Mouse (Mus musculus): Measurements from ENCODE around the gene Iffo2. TPM values are rescaled to one million over a fixed set of nuclear protein-coding genes. Genes with fewer than 3 reads are reported as not detected.
A peak's percentile ranks its signal among the peaks of the same experiment; 100 is the strongest.

The Iffo2 gene
- polyA plus RNA-seq, 1 experiment from 2014 or later: 4.3 TPM

GRCm38 (mm10) chr4:139575673-139576003 is 45.3 kb downstream of the Iffo2 start:
- Histone ChIP-seq H3K27ac (peak overlapping the region; percentile 82), H3K4me2 (peak overlapping the region; percentile 92), H3K27me3 (replicated peaks) (no peaks in the 10 kb centered on the region), H3K4me1 (peaks cover 42% of the 10 kb centered on the region), H3K9ac (peak overlapping the region; percentile 90), H3K4me3 (peak overlapping the region; percentile 67), H3K9me3 (no peaks in the 10 kb centered on the region), H3K36me3 (replicated peaks) (no peaks in the 10 kb centered on the region)
- ATAC-seq (replicated peaks): no peak
- WGBS: 9% methylated on average over 14 of the region's 14 CpGs

GRCm38 (mm10) chr4:139576251-139576880 is 46.0 kb downstream of the Iffo2 start:
- no peaks in the 10 kb centered on the region for H3K36me3 ChIP-seq (replicated peaks)
- H3K4me2 ChIP-seq: peak overlapping the region; percentile 92
- H3K4me3 ChIP-seq: peak overlapping the region; percentile 67
- H3K27me3 ChIP-seq (replicated peaks): no peaks in the 10 kb centered on the region
- 52% methylated on average over 14 of the region's 14 CpGs for WGBS
- peaks cover 49% of the 10 kb centered on the region for H3K4me1 ChIP-seq
- H3K9ac ChIP-seq: peak overlapping the region; percentile 90
- H3K9me3 ChIP-seq: no peaks in the 10 kb centered on the region
- H3K27ac ChIP-seq: no peak overlapping the region
- no peak for ATAC-seq (replicated peaks)

GRCm38 (mm10) chr4:139577006-139577405 is 46.7 kb downstream of the Iffo2 start:
- Histone ChIP-seq H3K27me3 (replicated peaks) (no peaks in the 10 kb centered on the region), H3K9ac (peak overlapping the region; percentile 90), H3K27ac (no peak overlapping the region), H3K4me1 (peaks cover 54% of the 10 kb centered on the region), H3K4me2 (peak overlapping the region; percentile 92), H3K9me3 (no peaks in the 10 kb centered on the region), H3K4me3 (peak overlapping the region; percentile 67), H3K36me3 (replicated peaks) (no peaks in the 10 kb centered on the region)
- ATAC-seq (replicated peaks): no peak
- 83% methylated on average over 7 of the region's 7 CpGs for WGBS

- no peaks in the 10 kb centered on the region for H3K36me3 ChIP-seq (replicated peaks)
- H3K9ac ChIP-seq: no peak overlapping the region
- H3K27me3 ChIP-seq (replicated peaks): no peaks in the 10 kb centered on the region
- WGBS: 92% methylated on average over 8 of the region's 8 CpGs
- no peak overlapping the region for H3K4me3 ChIP-seq
- H3K4me1 ChIP-seq: peaks cover 59% of the 10 kb centered on the region
- no peak overlapping the region for H3K4me2 ChIP-seq
- no peaks in the 10 kb centered on the region for H3K9me3 ChIP-seq
- no peak for ATAC-seq (replicated peaks)
- no peak overlapping the region for H3K27ac ChIP-seq
Measured at GRCm38 (mm10) chr4:139578389-139578788, 48.0 kb downstream of the Iffo2 start.

- H3K9ac ChIP-seq: no peak overlapping the region
- WGBS: 62% methylated on average over 10 of the region's 10 CpGs
- no peak overlapping the region for H3K27ac ChIP-seq
- H3K27me3 ChIP-seq (replicated peaks): no peaks in the 10 kb centered on the region
- H3K36me3 ChIP-seq (replicated peaks): no peaks in the 10 kb centered on the region
- no peak for ATAC-seq (replicated peaks)
- H3K9me3 ChIP-seq: no peaks in the 10 kb centered on the region
- H3K4me1 ChIP-seq: peaks cover 55% of the 10 kb centered on the region
- H3K4me2 ChIP-seq: no peak overlapping the region
- no peak overlapping the region for H3K4me3 ChIP-seq
Measured at GRCm38 (mm10) chr4:139579003-139579402, 48.7 kb downstream of the Iffo2 start.

GRCm38 (mm10) chr4:139579466-139579865 is 49.1 kb downstream of the Iffo2 start:
- H3K27me3 ChIP-seq (replicated peaks): no peaks in the 10 kb centered on the region
- H3K9ac ChIP-seq: no peak overlapping the region
- WGBS: 68% methylated on average over 6 of the region's 6 CpGs
- no peak overlapping the region for H3K4me3 ChIP-seq
- H3K27ac ChIP-seq: no peak overlapping the region
- ATAC-seq (replicated peaks): no peak
- H3K4me2 ChIP-seq: no peak overlapping the region
- no peaks in the 10 kb centered on the region for H3K36me3 ChIP-seq (replicated peaks)
- peaks cover 54% of the 10 kb centered on the region for H3K4me1 ChIP-seq
- H3K9me3 ChIP-seq: no peaks in the 10 kb centered on the region

- 6% methylated on average over 15 of the region's 15 CpGs for WGBS
- peak overlapping the region; percentile 15; the same call in 1 of the 2 replicates for H3K4me3 ChIP-seq
- H3K27me3 ChIP-seq (replicated peaks): no peaks in the 10 kb centered on the region
- peaks cover 51% of the 10 kb centered on the region for H3K4me1 ChIP-seq
- peak overlapping the region; percentile 33 for H3K9ac ChIP-seq
- H3K9me3 ChIP-seq: no peaks in the 10 kb centered on the region
- peak overlapping the region; percentile 40 for H3K4me2 ChIP-seq
- peak overlapping the region; percentile 41 for H3K27ac ChIP-seq
- no peak for ATAC-seq (replicated peaks)
- H3K36me3 ChIP-seq (replicated peaks): no peaks in the 10 kb centered on the region
Measured at GRCm38 (mm10) chr4:139580663-139581336, 50.5 kb downstream of the Iffo2 start.

GRCm38 (mm10) chr4:139581427-139582051 is 51.2 kb downstream of the Iffo2 start:
- Histone ChIP-seq H3K27me3 (replicated peaks) (no peaks in the 10 kb centered on the region), H3K27ac (peak overlapping the region; percentile 34), H3K9me3 (no peaks in the 10 kb centered on the region), H3K4me2 (peak overlapping the region; percentile 40), H3K9ac (peak overlapping the region; percentile 33; the same call in 1 of the 2 replicates), H3K36me3 (replicated peaks) (no peaks in the 10 kb centered on the region), H3K4me1 (peaks cover 44% of the 10 kb centered on the region), H3K4me3 (no peak overlapping the region)
- 0 out of 2 replicates have a peak, but pooled peaks have one; percentile 12 for ATAC-seq (replicated peaks)
- WGBS: 43% methylated on average over 6 of the region's 6 CpGs

- Histone ChIP-seq H3K27me3 (replicated peaks) (no peaks in the 10 kb centered on the region), H3K4me2 (no peak overlapping the region), H3K27ac (no peak overlapping the region), H3K4me3 (no peak overlapping the region), H3K36me3 (replicated peaks) (no peaks in the 10 kb centered on the region), H3K9ac (no peak overlapping the region), H3K9me3 (no peaks in the 10 kb centered on the region), H3K4me1 (peaks cover 37% of the 10 kb centered on the region)
- WGBS: 78% methylated on average over 6 of the region's 6 CpGs
- no peak for ATAC-seq (replicated peaks)
Measured at GRCm38 (mm10) chr4:139582346-139582745, 52.0 kb downstream of the Iffo2 start.

- no peak overlapping the region for H3K9ac ChIP-seq
- H3K27me3 ChIP-seq (replicated peaks): no peaks in the 10 kb centered on the region
- no peak for ATAC-seq (replicated peaks)
- no peak overlapping the region for H3K4me3 ChIP-seq
- H3K4me2 ChIP-seq: no peak overlapping the region
- H3K9me3 ChIP-seq: no peaks in the 10 kb centered on the region
- 29% methylated on average over 3 of the region's 3 CpGs for WGBS
- H3K4me1 ChIP-seq: peaks cover 35% of the 10 kb centered on the region
- H3K27ac ChIP-seq: no peak overlapping the region
- no peaks in the 10 kb centered on the region for H3K36me3 ChIP-seq (replicated peaks)
Measured at GRCm38 (mm10) chr4:139582903-139583302, 52.6 kb downstream of the Iffo2 start.

GRCm38 (mm10) chr4:139583629-139584245 is 53.4 kb downstream of the Iffo2 start:
- no peaks in the 10 kb centered on the region for H3K27me3 ChIP-seq (replicated peaks)
- no peaks in the 10 kb centered on the region for H3K36me3 ChIP-seq (replicated peaks)
- H3K4me2 ChIP-seq: no peak overlapping the region
- H3K4me1 ChIP-seq: peaks cover 31% of the 10 kb centered on the region
- no peak overlapping the region for H3K4me3 ChIP-seq
- no peak for ATAC-seq (replicated peaks)
- H3K9ac ChIP-seq: no peak overlapping the region
- H3K27ac ChIP-seq: no peak overlapping the region
- no peaks in the 10 kb centered on the region for H3K9me3 ChIP-seq
- 85% methylated on average over 11 of the region's 11 CpGs for WGBS

GRCm38 (mm10) chr4:139584704-139585103 is 54.4 kb downstream of the Iffo2 start:
- WGBS: 73% methylated on average over 11 of the region's 11 CpGs
- H3K9me3 ChIP-seq: no peaks in the 10 kb centered on the region
- no peak for ATAC-seq (replicated peaks)
- no peaks in the 10 kb centered on the region for H3K36me3 ChIP-seq (replicated peaks)
- no peaks in the 10 kb centered on the region for H3K27me3 ChIP-seq (replicated peaks)
- H3K4me1 ChIP-seq: peaks cover 33% of the 10 kb centered on the region
- no peak overlapping the region for H3K4me3 ChIP-seq
- H3K9ac ChIP-seq: no peak overlapping the region
- H3K4me2 ChIP-seq: no peak overlapping the region
- H3K27ac ChIP-seq: no peak overlapping the region
